Mouse (Mus musculus): ENCODE measurements around the gene Phf12.
"Not testable (repeated sequence)": the region's sequence is repeated elsewhere in the genome, so short reads cannot be mapped to it uniquely, and the experiment has no call there.

Gene Phf12

GRCm38 (mm10) chr11:78031947-78032808, 49.6 kb downstream of the Phf12 start, which contains the start of gene Dhrs13:
TSS of gene Dhrs13 (plus strand) at chr11:78032280.
- peak; percentile 95 for DNase-seq (ENCODE audit: low spot score)

GRCm38 (mm10) chr11:78032809-78033195, 50.2 kb downstream of the Phf12 start:
- DNase-seq (ENCODE audit: low spot score), result no peak

- no peak for DNase-seq (ENCODE audit: low spot score)
Observed at GRCm38 (mm10) chr11:78033931-78034617, 51.5 kb downstream of the Phf12 start.

- no peak for DNase-seq (ENCODE audit: low spot score)
Observed at GRCm38 (mm10) chr11:78036791-78037190, 54.2 kb downstream of the Phf12 start.

GRCm38 (mm10) chr11:78037831-78038752, 55.5 kb downstream of the Phf12 start, which contains the start of gene Flot2:
TSS of gene Flot2 (plus strand) at chr11:78037931.
- DNase-seq (ENCODE audit: low spot score), result peak; percentile 78

GRCm38 (mm10) chr11:78040878-78041277, 58.3 kb downstream of the Phf12 start:
- no peak for DNase-seq (ENCODE audit: low spot score)

GRCm38 (mm10) chr11:78042290-78042870, 59.8 kb downstream of the Phf12 start:
- DNase-seq (ENCODE audit: low spot score), result not testable (repeated sequence)

- peak; percentile 69 for DNase-seq (ENCODE audit: low spot score)
Observed at GRCm38 (mm10) chr11:78044758-78045251, 62.3 kb downstream of the Phf12 start.

- DNase-seq (ENCODE audit: low spot score), result not testable (repeated sequence)
Observed at GRCm38 (mm10) chr11:78048637-78049036, 66.1 kb downstream of the Phf12 start.

- no peak for DNase-seq (ENCODE audit: low spot score)
Observed at GRCm38 (mm10) chr11:78053078-78053477, 70.5 kb downstream of the Phf12 start.

GRCm38 (mm10) chr11:78056946-78057345, 74.4 kb downstream of the Phf12 start:
- DNase-seq (ENCODE audit: low spot score), result no peak

GRCm38 (mm10) chr11:78059833-78060757, 77.5 kb downstream of the Phf12 start:
- DNase-seq (ENCODE audit: low spot score), result peak; percentile 75

GRCm38 (mm10) chr11:78062563-78062962, 80.0 kb downstream of the Phf12 start:
- no peak for DNase-seq (ENCODE audit: low spot score)

GRCm38 (mm10) chr11:78065906-78066305, 83.4 kb downstream of the Phf12 start:
- DNase-seq (ENCODE audit: low spot score), result no peak

- DNase-seq (ENCODE audit: low spot score), result no peak
Observed at GRCm38 (mm10) chr11:78066641-78067040, 84.1 kb downstream of the Phf12 start.

- DNase-seq (ENCODE audit: low spot score), result no peak
Observed at GRCm38 (mm10) chr11:78067566-78067965, 85.0 kb downstream of the Phf12 start.

GRCm38 (mm10) chr11:78069130-78069529, 86.6 kb downstream of the Phf12 start:
- DNase-seq (ENCODE audit: low spot score), result no peak

GRCm38 (mm10) chr11:78069646-78070045, 87.1 kb downstream of the Phf12 start:
- no peak for DNase-seq (ENCODE audit: low spot score)

- DNase-seq (ENCODE audit: low spot score), result no peak
Observed at GRCm38 (mm10) chr11:78071938-78072337, 89.4 kb downstream of the Phf12 start.

- no peak for DNase-seq (ENCODE audit: low spot score)
Observed at GRCm38 (mm10) chr11:78072425-78073130, 90.0 kb downstream of the Phf12 start.

All from urinary bladder, postnatal 14 days (tissue).